Mouse (Mus musculus): Measurements from ENCODE around the gene Emp1.

Emp1 gene

GRCm38 (mm10) chr6:135362459-135363159 is at the start of gene Emp1:
TSS of gene Emp1 (plus strand) at chr6:135362545.
- no peak for DNase-seq

GRCm38 (mm10) chr6:135313981-135314380 is 48.4 kb upstream of the Emp1 start:
- no peak for DNase-seq

GRCm38 (mm10) chr6:135316141-135316540 is 46.2 kb upstream of the Emp1 start:
- DNase-seq = no peak

DNA sequence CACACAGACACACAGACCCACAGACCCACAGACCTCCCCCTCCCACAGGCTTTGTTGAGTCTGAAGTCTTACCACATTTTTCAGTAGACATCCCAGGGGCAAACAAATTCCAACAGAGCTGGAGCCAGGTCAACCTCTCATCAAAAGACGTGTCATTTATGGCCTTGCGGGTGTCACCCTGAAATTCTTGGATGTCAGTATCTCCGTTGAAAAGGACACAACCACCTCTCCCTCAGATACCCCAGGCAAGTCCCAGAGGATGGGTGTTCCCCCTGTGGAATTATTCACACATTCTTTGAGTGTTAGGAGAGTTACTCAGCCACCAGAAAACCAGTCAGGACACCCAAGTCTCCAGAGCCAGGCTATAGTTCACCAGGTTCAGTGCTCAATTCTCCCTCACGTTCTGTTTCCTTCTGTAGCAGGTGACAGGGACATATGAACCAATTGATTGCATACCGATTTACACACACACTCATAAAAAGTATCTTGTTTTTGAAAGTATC is 42.9 kb upstream of the Emp1 start:
- DNase-seq = no peak

GRCm38 (mm10) chr6:135322749-135323148 is 39.6 kb upstream of the Emp1 start:
- DNase-seq = no peak

DNA sequence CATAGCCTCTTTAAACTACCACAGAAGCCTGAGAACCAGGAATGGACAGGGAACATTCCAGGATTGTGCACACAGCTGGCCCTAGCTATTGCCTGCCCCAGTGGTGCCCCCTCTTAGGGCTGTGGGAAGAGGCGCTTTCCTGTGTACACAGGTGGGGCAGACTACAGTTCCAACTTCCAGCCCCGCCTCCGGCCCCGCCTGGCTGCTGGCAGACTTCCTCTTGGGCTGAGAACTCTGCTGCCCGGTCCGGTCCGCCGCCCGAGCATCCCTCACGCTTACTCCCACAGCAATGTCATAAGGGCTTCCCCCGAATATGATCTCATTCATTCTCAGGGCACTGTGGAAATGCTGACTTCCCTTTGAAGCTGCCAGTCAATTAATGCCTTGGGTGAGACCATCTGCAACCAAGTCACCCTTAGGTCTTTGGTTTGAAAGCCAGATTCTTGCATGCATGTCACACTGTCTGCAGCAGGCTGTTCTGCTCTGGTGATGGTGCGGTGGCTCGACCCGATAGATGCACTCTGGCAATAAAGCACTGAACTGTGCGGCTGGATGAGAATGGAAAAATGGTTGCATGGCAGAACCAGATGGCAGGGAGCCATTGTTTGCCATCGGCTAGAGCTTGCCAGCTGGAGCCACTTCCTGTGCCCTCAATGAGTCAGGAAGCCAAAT is 38.9 kb upstream of the Emp1 start:
- DNase-seq = peak; percentile 8

DNA sequence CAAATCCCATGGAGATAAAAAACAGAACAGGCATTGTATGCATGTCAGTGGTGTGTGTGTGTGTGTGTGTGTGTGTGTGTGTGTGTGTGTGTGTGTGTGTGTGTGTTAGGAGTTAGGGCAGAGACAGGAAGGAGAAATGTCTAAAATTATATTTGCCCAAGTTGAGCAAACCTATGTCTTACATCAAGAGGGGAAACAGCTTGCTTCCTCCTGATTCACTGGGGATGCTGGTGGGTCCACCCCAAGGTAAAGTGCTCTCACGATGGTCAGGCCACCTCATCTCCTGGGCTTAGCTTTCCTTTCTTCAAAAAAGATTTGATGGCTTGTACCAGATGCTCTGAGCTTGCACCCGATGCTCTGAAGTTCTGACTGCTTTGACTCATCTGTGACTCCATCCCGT is 38.2 kb upstream of the Emp1 start:
- DNase-seq = no peak

DNA sequence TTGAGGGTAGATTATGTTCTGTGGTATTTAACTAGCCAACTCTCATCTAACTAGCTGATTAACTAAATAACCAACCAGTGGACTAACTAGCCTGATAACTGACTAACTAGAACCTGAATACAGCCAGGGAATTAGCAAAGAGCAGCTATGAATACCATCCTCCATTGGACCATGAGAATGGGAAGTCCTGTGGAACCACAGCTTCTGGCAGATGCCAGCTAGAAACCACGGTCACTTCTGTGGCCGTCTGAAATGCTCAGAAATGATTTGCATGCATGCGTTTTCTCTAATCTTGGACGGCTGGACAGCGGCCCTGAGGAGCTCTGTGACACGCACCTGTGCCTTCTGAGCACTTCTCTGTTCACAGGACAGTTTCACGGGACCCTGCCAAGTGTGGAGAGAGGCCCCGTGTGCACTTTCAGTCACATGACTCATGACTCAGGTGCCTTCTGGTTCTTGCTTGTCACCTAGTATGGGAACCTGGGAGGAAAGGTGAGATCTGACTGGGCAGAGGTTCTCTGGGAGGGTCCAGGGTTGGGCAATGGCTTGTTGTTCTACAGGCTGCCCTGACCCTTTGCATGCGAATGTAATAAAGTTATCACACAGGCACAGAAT is 37.6 kb upstream of the Emp1 start:
- DNase-seq = no peak

DNA sequence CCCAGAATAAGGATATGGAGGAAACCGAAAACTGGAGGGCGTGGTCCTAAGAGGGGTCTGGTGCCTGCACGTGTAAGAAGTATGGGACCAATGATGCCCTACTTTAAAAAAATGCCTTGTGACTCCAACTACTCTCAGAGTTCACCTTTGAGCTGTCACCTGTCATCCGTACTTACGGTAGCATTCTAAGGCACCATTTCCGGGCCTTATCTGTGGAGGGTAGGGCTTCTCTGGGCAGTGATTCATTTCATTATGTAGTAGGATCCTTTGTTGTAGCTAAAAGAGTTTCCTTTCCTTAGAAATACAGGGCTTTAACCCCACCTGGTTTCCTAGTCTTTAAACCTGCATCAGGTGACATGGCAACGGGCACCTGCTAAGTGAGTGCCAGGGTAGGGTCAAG is 35.5 kb upstream of the Emp1 start:
- no peak for DNase-seq

DNA sequence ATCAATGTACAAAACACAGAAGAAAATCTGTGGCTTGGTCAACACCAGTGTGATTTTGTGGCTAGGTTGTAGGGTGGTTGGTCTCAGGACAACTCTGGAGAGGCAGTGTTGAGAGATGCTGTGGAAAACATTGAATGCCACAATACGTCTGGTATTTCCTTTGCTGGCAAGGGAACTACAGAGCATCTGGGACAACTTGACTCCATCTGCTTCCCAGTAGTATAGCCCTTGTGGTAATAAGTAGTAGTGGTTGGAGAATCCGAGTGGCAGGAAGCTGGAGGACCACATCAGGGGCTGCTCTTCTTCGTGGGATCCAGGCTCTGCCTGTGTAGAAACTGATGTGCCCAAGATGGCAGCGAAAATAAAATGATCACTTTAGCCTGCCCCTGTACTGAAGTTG is 30.4 kb upstream of the Emp1 start:
- no peak for DNase-seq

DNA sequence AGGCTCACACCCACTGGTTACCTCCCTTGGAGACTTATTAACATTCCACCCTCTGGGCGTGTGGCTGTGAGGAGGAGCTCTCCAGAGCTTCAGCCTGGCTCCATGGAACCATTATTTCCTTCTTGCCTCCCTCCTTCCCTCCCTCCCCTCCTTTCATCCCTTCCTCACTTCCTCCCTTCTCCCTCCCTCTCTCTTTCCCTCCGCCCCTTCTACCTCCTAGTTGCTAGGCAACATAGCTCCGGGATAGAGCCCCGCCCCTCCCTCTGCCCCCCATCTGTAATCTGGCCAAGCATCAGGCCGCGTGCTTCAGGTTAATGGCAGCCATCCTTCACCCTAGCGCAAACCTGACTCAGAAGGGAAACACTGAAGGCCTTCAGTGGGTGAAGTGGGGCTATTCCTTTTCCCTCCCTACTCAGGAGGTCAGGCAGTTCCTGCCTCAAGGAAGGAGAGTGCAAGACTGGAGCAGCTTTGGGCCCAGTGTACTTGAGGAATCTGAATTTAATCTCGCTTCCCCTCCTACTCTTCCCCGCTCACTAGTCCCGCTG is 29.5 kb upstream of the Emp1 start:
- DNase-seq = no peak

DNA sequence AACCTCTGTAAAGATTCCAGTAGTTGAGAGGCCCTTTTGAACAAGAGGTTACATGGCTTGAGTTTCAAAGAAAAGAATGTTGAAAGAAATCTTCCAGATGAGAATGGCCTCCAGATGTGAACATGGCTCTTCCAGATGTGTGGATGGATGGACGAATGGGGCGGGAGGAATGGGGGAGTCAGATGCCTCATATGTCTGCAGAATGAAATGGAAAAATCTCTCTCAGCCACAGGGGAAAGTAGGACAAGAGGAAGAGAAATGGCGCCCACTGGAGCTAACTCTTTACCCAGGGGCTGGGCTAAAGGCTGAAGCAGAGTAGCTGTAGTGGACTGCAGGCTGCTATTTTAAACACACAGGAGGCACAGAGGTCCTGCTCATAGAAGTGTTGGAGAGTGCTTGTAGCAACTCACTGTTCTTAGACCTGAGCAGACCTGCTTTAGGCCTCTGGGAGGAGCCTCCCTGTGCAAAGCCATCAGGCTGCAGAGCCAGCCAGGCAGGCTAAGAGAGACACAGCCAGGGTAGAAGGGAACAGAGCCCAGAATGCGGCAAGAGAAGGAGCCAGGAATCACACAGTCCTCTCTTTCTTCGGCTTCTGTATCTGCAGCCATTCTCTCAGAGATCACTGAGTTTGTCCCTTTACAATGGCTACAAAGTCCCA is 28.2 kb upstream of the Emp1 start:
- no peak for DNase-seq

- DNase-seq = no peak
These were observed 26.0 kb upstream of the Emp1 start for GRCm38 (mm10) chr6:135336376-135336775.

GRCm38 (mm10) chr6:135340355-135341075 is 21.8 kb upstream of the Emp1 start:
- DNase-seq = no peak

DNA sequence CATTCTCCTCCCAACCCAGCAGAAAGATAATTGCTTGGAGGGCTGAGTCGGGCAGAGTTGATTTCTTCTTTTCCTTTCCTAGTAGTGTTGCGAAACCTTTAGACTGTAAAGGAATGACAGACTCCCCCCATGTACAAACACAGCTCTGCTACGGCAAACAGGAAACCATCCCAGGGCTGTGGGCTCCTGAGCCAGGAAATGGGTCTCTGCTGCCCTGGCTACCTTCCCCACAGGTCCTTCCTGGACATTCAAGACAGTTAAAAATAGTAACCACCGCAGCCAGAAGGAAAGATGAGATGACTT is 21.3 kb upstream of the Emp1 start:
- DNase-seq = no peak

DNA sequence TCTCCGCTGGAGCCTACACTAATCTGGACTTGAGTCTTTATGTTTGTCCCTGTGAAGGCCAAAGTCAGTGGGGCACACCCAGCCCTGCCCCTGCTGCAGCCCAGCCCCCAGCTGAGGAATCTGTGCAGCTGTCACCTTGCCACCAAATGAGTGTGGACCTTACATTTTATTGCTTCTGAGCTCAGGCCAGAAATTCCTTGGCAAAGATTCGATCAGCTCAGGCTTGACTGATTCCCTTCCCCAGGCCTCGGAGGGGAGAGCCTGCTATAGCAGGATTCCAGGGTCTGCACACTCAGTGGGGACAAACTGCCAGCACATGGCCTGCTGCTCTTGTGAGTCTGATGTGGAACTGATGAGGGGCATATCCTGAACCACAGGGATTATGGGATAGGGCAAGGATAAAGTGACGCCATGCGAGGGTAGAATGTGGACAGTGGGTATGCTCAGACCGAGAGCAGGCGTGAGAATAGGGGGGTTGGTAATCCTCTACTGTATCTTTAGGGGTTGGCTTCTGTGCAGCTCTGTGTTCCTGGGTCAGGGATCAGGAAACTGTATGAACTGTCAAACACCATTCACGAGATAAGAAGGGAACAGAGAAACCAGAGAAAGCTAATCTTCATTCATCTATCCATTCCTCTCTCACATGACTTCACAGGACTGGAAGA is 10.6 kb upstream of the Emp1 start:
- DNase-seq = no peak

DNA sequence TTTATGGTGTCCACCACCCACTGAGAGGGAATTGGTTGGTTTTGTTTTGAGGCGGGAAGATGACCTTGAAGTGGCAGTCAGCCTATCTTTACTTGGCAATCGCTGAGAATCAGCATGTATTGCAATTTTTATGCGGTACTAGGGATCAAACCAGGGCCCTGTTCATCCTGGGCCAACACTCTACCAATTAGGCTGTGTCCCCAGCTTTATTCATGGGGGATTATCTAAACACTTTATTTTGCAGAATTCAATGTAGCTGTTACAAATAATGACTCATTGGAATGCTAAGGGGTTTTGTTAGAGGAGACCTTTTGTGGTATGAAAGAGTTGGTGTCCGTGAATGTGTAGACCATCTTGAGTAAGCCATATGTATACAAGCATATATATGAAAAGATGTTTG is 9.8 kb upstream of the Emp1 start:
- no peak for DNase-seq

DNA sequence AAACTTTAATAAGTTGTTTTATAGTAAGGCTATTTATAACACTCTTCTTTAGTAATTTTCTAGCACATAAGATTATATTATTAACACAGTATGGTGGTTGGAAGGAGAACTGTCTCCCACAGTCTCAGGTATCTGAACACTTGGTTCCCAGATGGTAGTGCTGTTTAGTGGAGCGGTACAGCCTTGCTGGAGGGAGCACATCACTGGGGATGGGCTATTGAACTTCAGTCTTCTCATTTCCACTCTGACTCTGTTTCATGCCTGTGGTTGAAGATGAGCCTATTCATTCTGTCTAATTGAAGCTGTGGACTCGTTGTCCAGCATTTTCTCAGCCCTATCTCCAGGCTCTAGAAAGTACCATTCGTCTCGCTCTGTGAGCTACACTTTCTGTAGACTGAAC is 7.4 kb upstream of the Emp1 start:
- DNase-seq = no peak

GRCm38 (mm10) chr6:135360331-135360730 is 2.0 kb upstream of the Emp1 start:
- no peak for DNase-seq

DNA sequence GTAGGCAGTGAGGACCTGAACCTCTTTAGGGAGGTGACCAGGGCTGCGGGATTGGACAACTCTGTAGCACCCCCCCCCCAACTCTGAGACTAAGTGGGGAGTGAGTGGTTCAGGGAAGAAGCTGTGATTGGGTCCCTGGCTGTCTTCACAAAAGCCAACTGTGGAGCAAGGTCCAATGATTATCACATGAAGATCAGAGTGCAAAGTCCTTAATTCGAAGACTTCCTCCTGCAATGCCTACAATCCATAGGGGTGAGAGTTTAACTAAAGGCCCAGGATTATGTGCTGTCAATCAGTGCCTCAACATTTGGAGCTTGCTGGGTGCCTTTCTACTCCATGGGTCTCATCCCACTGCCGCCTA is 267 bp upstream of the Emp1 start:
- no peak for DNase-seq

GRCm38 (mm10) chr6:135363344-135364040 is 1.1 kb downstream of the Emp1 start:
- DNase-seq = no peak
